Mouse (Mus musculus) limb, embryonic 14.5 days (tissue): ENCODE results near the gene Adarb1. TPM values are rescaled to one million over a fixed set of nuclear protein-coding genes. Genes with fewer than 3 reads are reported as not detected.

ENCODE experiments used
- ATAC-seq: fragments of 200-750 bp; cut with Nextera tagmentation; 2 replicates; pipeline ENCODE4 v1.8.0; 2017; ENCODE audit warnings: low read depth, moderate number of reproducible peaks, moderate TSS enrichment; ENCODE audit not compliant: low FRiP score
- DNase-seq: peaks from one replicate; pipeline ENCODE4 v3.0.0-alpha.2; 2015; ENCODE audit warnings: low spot score
- H3K27ac ChIP-seq: fragments of 300-500 bp; sonication (generic); replicated peaks from 2 replicates; pipeline ENCODE4 v1.5.1; 2014; ENCODE audit warnings: low read depth, mild to moderate bottlenecking, low read length, moderate library complexity, mixed read lengths
- H3K27me3 ChIP-seq: fragments of 300-500 bp; sonication (generic); 2 replicates; pipeline ENCODE4 v1.6.1; 2014; ENCODE audit warnings: low read length, mixed read lengths; ENCODE audit not compliant: control insufficient read depth, insufficient read depth
- H3K36me3 ChIP-seq: fragments of 300-500 bp; sonication (generic); 2 replicates; pipeline ENCODE4 v1.6.1; 2014; ENCODE audit warnings: mild to moderate bottlenecking, low read length, moderate library complexity, mixed read lengths; ENCODE audit not compliant: control insufficient read depth, insufficient read depth
- H3K4me1 ChIP-seq: fragments of 300-500 bp; sonication (generic); 2 replicates; pipeline ENCODE4 v1.6.1; 2014; ENCODE audit warnings: antibody characterized with exemption, low read length, mixed read lengths; ENCODE audit not compliant: control insufficient read depth, insufficient read depth
- H3K4me2 ChIP-seq: fragments of 300-500 bp; sonication (generic); replicated peaks from 2 replicates; pipeline ENCODE4 v1.6.1; 2014; ENCODE audit warnings: low read depth, mild to moderate bottlenecking, low read length, moderate library complexity; ENCODE audit not compliant: severe bottlenecking
- H3K4me3 ChIP-seq: fragments of 300-500 bp; sonication (generic); replicated peaks from 2 replicates; pipeline ENCODE4 v1.5.1; 2014; ENCODE audit warnings: low read length
- H3K9ac ChIP-seq: fragments of 300-500 bp; sonication (generic); 2 replicates; pipeline ENCODE4 v1.6.1; 2014; ENCODE audit warnings: mild to moderate bottlenecking, low read depth, low read length, moderate library complexity; ENCODE audit not compliant: severe bottlenecking
- H3K9me3 ChIP-seq: fragments of 300-500 bp; sonication (generic); 2 replicates; pipeline ENCODE4 v1.6.1; 2016; ENCODE audit warnings: low read length; ENCODE audit not compliant: control insufficient read depth
- POLR2A ChIP-seq: fragments of 200-500 bp; IDR thresholded peaks from 2 replicates; pipeline ENCODE4 v1.8.0; 2012; ENCODE audit warnings: inconsistent platforms, mild to moderate bottlenecking, moderate library complexity, borderline replicate concordance; ENCODE audit not compliant: insufficient read depth, insufficient read length; ENCODE audit errors: extremely low read depth
- WGBS: fragments of 180-500 bp; shearing (Covaris S2); extraction: QIAGEN DNeasy Blood & Tissue Kit; methylation state at CpG from one replicate; pipeline ENCODE4 v1.1.7; 2014; 5-methylcytosine and 5-hydroxymethylcytosine counted together
- polyA plus RNA-seq, 2 experiments: library from polyadenylated mRNA; depleted of rRNA in 1 of 2; stranded (reverse) in 1 of 2; unstranded in 1 of 2; fragments of >200 nt; fragmentation: Nextera tagmentation in 1 of 2; extraction: Ambion mirVana in 1 of 2; gene quantifications; 2 replicates each; pipeline versions ENCODE4 v1.2.1 to v1.2.3; 2012 to 2014

Adarb1 gene
- polyA plus RNA-seq, 2 experiments = 3.5 to 7.4 TPM

DNA sequence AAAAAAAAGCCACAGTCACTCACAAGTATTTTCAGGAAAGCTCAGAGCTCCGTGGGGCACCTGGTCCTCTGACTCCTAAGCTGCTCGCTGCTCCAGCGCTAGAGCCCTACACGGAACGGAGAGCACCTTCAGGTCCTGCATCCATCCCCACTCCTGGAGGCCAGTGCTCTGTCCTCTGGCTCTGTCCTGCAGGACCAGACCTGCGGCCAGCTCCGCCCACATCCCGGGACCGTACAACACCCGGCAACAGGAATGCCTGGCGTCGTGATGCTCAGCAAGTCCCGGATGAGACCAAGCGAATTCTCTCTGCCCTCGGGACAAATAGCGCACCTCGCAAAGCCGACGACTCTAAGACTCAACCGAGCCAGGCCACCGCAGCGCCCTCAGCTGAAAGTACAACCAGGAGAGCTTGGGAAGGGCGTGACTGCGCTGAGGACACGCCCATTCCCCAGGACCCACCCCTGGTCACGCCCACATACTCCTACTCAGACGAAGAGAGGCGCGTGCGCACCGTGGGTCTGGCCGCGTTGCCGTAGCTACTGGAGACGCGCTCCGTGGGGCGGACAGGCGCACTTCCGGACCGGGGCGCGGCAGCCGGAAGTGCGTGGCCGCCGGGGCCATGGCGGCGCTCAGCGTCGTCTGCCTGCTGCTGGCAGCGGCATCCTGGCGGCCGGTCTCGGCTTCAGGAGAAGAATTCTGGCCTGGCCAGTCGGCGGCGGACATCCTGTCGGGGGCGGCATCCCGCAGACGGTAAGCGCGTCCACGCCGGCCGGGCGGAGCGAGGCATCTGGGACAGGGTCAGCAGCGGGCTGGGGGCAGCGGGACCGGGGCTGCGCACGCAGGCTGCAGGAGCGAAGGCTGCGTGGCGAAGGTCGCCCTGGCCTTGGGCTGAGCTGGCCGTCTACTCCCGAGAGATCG is 159.1 kb downstream of the Adarb1 start, which contains the start of gene Pofut2:
TSS of gene Pofut2 (plus strand) at position 515 of the 918 bp plus-strand sequence.
- peak within 1 kb of the TSS; percentile 84 for H3K27ac ChIP-seq
- peaks cover 20% of the 10 kb centered on the region for H3K4me1 ChIP-seq
- peak; percentile 95 for TF ChIP-seq POLR2A
- peak within 1 kb of the TSS; percentile 90 for H3K9ac ChIP-seq
- H3K4me3 ChIP-seq = peak within 1 kb of the TSS; percentile 95
- H3K27me3 ChIP-seq = no peaks in the 10 kb centered on the region
- ATAC-seq = peak; percentile 99
- H3K36me3 ChIP-seq = peaks cover 33% of the 10 kb centered on the region
- under 1% methylated on average over 68 of the region's 81 CpGs for WGBS
- no peaks in the 10 kb centered on the region for H3K9me3 ChIP-seq
- H3K4me2 ChIP-seq = peak within 1 kb of the TSS; percentile 75
- DNase-seq = peak; percentile 99

DNA sequence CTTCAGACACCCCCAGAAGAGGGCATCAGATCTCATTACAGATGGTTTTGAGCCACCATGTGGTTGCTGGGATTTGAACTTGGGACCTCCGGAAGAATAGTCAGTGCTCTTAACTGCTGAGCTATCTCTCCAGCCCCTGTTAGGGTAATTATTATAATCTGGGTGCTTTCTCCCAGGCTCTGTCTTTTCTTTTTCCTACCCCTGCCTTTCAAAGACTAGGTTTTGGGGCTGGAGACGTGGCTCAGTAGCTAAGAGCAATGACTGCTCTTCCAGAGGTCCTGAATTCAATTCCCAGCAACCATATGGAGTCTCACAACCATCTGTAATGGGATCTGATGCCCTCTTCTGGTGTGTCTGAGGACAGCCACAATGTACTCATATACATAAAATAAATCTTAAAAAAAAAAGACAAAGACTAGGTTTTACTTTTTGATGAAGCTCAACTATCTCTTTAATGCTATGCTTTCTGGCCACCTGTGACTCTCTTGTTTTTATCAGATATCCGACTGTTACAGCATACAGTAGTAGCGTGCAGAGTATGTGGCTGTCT is 160.0 kb downstream of the Adarb1 start:
- H3K27ac ChIP-seq = no peak overlapping the region

GRCm38 (mm10) chr10:77255676-77256075 is 162.4 kb downstream of the Adarb1 start:
- peaks cover 35% of the 10 kb centered on the region for H3K4me1 ChIP-seq
- H3K27me3 ChIP-seq = no peaks in the 10 kb centered on the region
- H3K36me3 ChIP-seq = peaks cover under 1% of the 10 kb centered on the region; the same call in 1 of the 2 replicates
- H3K9ac ChIP-seq = no peak overlapping the region
- no peaks in the 10 kb centered on the region for H3K9me3 ChIP-seq
- ATAC-seq = no peak
- no peak overlapping the region for H3K4me2 ChIP-seq
- WGBS = 78% methylated on average over 3 of the region's 3 CpGs
- DNase-seq = no peak
- no peak overlapping the region for H3K4me3 ChIP-seq
- TF ChIP-seq POLR2A = no peak
- no peak overlapping the region for H3K27ac ChIP-seq

More for the DNA sequence above, 160.0 kb downstream of the Adarb1 start:
- DNase-seq = no peak
- WGBS = 55% methylated on average over 4 of the region's 4 CpGs
- no peak for TF ChIP-seq POLR2A
- H3K4me2 ChIP-seq = peak overlapping the region; percentile 75
- H3K4me1 ChIP-seq = peaks cover 20% of the 10 kb centered on the region
- H3K27me3 ChIP-seq = no peaks in the 10 kb centered on the region
- H3K9me3 ChIP-seq = no peaks in the 10 kb centered on the region
- H3K36me3 ChIP-seq = peaks cover 24% of the 10 kb centered on the region
- H3K4me3 ChIP-seq = peak overlapping the region; percentile 95
- no peak for ATAC-seq
- peak overlapping the region; percentile 69; the same call in 1 of the 2 replicates for H3K9ac ChIP-seq

DNA sequence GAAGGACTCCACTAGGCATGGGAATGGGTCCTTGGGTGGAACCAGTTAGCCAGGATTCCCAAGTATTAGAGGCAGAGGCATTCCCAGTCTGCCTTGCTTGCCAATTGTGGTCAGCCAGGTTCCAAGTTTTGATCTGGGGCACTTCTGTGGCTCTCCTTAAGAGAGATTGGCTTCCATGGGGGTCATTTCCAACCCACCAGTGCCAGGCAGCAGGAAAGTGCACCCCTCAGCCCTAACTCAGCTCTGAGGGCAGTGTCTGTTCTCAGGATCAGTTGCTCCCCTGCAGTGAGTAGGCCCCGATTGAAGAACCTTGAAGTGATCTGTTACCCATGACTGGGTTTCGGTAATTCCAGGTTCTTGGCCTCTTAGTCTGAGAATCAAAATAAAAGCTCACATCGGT is 162.8 kb downstream of the Adarb1 start:
- Histone ChIP-seq H3K4me2 (no peak overlapping the region), H3K36me3 (no peaks in the 10 kb centered on the region), H3K4me1 (peaks cover 31% of the 10 kb centered on the region), H3K27ac (peak overlapping the region; percentile 55), H3K4me3 (no peak overlapping the region), H3K9me3 (no peaks in the 10 kb centered on the region), H3K27me3 (no peaks in the 10 kb centered on the region), H3K9ac (no peak overlapping the region)
- DNase-seq (no peak), ATAC-seq (no peak)
- WGBS = 78% methylated on average over 3 of the region's 3 CpGs
- no peak for TF ChIP-seq POLR2A

DNA sequence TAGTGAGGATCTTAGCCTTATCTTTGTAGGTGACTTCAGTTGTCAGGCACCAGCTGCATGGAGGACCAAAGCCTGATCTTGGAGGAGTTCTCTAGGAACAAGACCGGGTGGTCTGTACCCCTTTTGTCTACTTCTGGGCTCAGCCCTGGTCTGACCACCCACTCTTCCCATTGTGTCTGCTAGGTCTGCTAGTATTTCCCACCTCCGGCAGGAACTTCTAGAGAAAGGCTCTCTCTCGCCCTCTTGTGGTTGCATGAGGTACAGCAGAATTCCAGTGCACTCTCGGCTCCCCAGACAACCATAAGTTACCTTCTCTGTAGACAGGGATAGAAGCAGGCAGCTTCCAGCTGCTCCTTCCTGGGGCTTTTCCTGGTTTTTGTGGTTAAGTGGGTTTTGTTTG is 165.3 kb downstream of the Adarb1 start:
- Histone ChIP-seq H3K4me3 (no peak overlapping the region), H3K4me2 (no peak overlapping the region), H3K9ac (no peak overlapping the region), H3K27me3 (no peaks in the 10 kb centered on the region), H3K9me3 (no peaks in the 10 kb centered on the region), H3K4me1 (peaks cover 28% of the 10 kb centered on the region), H3K27ac (no peak overlapping the region), H3K36me3 (no peaks in the 10 kb centered on the region)
- WGBS = 1% methylated on average over 4 of the region's 4 CpGs
- TF ChIP-seq POLR2A = no peak
- peak; percentile 89 for DNase-seq
- peak; percentile 62 for ATAC-seq
